Comparison of ENCODE assay signal across 10 mouse cellular contexts in the genomic region with DNA sequence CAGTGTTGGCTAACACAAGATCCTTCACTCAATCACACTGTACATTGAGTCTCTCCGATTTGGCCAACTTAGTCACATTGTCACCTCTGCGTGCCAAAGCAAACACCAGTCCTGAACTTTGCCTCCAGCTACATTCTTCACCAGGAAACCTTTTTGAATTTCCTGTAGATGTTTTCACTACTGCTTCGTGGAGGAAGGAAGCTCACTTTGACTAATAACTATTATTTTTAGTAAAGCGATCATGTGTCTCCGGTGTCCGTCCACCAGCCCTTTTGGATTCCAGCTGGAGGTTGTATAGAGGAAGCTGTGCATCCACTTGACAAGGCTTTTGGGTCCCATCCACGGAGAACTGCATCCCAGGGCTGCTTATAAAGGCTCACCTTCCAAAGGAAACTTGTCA.
DNase-seq lines count a peak whose midpoint lies in the region; ATAC-seq and TF ChIP-seq lines count a peak whose summit lies in the region.
"Had no signal": no experiment of that assay in that cellular context is flagged by ENCODE, and none has a peak within 500 bp of the region (broad histone marks: within the 10 kb centered on the region; RNA-seq: fewer than 3 reads in every experiment).

No protein-coding gene starts in this region.

- H3K4me3 ChIP-seq in heart, embryonic 10.5 days, result no peak overlapping the region
- no peak overlapping the region for H3K4me3 ChIP-seq in lung, postnatal 0 days (ENCODE audit: low read depth, low read length)
- H3K4me3 ChIP-seq in cerebellum, adult 2 months (replicated peaks; ENCODE audit: insufficient read depth, low read depth, low read length), result no peak overlapping the region
- H3K4me3 ChIP-seq in hindbrain, embryonic 11.5 days (ENCODE audit: low read depth, low read length), result no peak overlapping the region

- H3K9me3 ChIP-seq in heart, embryonic 10.5 days, result no peaks in the 10 kb centered on the region
- H3K9me3 ChIP-seq in lung, postnatal 0 days (ENCODE audit: low read length), result no peaks in the 10 kb centered on the region
- no peaks in the 10 kb centered on the region for H3K9me3 ChIP-seq in hindbrain, embryonic 11.5 days (ENCODE audit: control insufficient read depth, low read length)

- peak; percentile 28 for DNase-seq in adrenal gland, postnatal 36 days
- DNase-seq in heart, embryonic 10.5 days (ENCODE audit: low spot score), result peak; percentile 71
- DNase-seq in kidney, adult 8-10 months, result peak; percentile 60 to 75
- peak; percentile 61 for DNase-seq in lung, postnatal 0 days (ENCODE audit: low spot score)
- no peak for DNase-seq in cerebellum, adult 2 months
- DNase-seq in hindbrain, embryonic 11.5 days (ENCODE audit: low spot score), result no peak
- DNase-seq in right cerebral cortex, postnatal 10 days (ENCODE audit: low spot score in 2 of 2), result no peak
- DNase-seq: right cerebral cortex, adult 18-20 months; thymus, postnatal 4 days had no signal

- WGBS in heart, embryonic 10.5 days, result 60% methylated on average over 7 of the region's 7 CpGs
- 22% methylated on average over 7 of the region's 7 CpGs for WGBS in lung, postnatal 0 days
- 80% methylated on average over 7 of the region's 7 CpGs for WGBS in cerebellum, adult 2 months
- 61% methylated on average over 7 of the region's 7 CpGs for WGBS in hindbrain, embryonic 11.5 days

- TF ChIP-seq POLR2A in cerebellum, adult 2 months (IDR thresholded peaks at IDR 0.05; ENCODE audit: borderline replicate concordance, insufficient read depth, low read length), result no peak

- TF ChIP-seq CTCF in lung, postnatal 0 days (IDR thresholded peaks at IDR 0.05), result no peak
- TF ChIP-seq CTCF in cerebellum, adult 2 months (IDR thresholded peaks at IDR 0.05; ENCODE audit: borderline replicate concordance, insufficient read depth, low read depth, low read length), result no peak

- no peak overlapping the region for H3K4me2 ChIP-seq in lung, postnatal 0 days (replicated peaks; ENCODE audit: low read depth, low read length)
- no peak overlapping the region for H3K4me2 ChIP-seq in hindbrain, embryonic 11.5 days (replicated peaks; ENCODE audit: low read depth, low read length)
- H3K4me2 ChIP-seq: hindbrain, embryonic 14.5 days had no signal

- ATAC-seq in lung, postnatal 0 days, result peak; percentile 71
- ATAC-seq in hindbrain, embryonic 11.5 days (ENCODE audit: low FRiP score), result no peak

- peak; percentile 34; the same call in 1 of the 2 replicates for TF ChIP-seq EP300 in lung, postnatal 0 days (IDR thresholded peaks at IDR 0.05)

- no peaks in the 10 kb centered on the region for H3K36me3 ChIP-seq in heart, embryonic 10.5 days
- H3K36me3 ChIP-seq in lung, postnatal 0 days (ENCODE audit: insufficient read depth, low read length), result no peaks in the 10 kb centered on the region
- no peaks in the 10 kb centered on the region for H3K36me3 ChIP-seq in hindbrain, embryonic 11.5 days (ENCODE audit: control insufficient read depth, insufficient read depth, low read length)

- no peak overlapping the region for H3K27ac ChIP-seq in heart, embryonic 10.5 days
- H3K27ac ChIP-seq in lung, postnatal 0 days (ENCODE audit: low read length), result peak overlapping the region; percentile 26; the same call in 1 of the 2 replicates
- no peak overlapping the region for H3K27ac ChIP-seq in cerebellum, adult 2 months (ENCODE audit: insufficient read depth, low read length)
- H3K27ac ChIP-seq in hindbrain, embryonic 11.5 days (ENCODE audit: low read depth, low read length), result no peak overlapping the region
- H3K27ac ChIP-seq: hindbrain, embryonic 14.5 days had no signal

- no peaks in the 10 kb centered on the region for H3K27me3 ChIP-seq in heart, embryonic 10.5 days (ENCODE audit: insufficient read depth, poor library complexity, severe bottlenecking)
- H3K27me3 ChIP-seq in lung, postnatal 0 days (replicated peaks; ENCODE audit: insufficient read depth, low read length), result no peaks in the 10 kb centered on the region
- no peaks in the 10 kb centered on the region for H3K27me3 ChIP-seq in cerebellum, adult 2 months (ENCODE audit: control insufficient read depth, insufficient read depth, low read length)
- no peaks in the 10 kb centered on the region for H3K27me3 ChIP-seq in hindbrain, embryonic 11.5 days (ENCODE audit: control insufficient read depth, insufficient read depth, low read length)

- no peak overlapping the region for H3K9ac ChIP-seq in lung, postnatal 0 days (replicated peaks; ENCODE audit: low read depth)
- H3K9ac ChIP-seq in hindbrain, embryonic 11.5 days (ENCODE audit: low read depth, low read length), result no peak overlapping the region
- H3K9ac ChIP-seq: hindbrain, embryonic 14.5 days had no signal

- peaks cover 17% of the 10 kb centered on the region for H3K4me1 ChIP-seq in heart, embryonic 10.5 days
- no peaks in the 10 kb centered on the region; the same call in 1 of the 2 replicates for H3K4me1 ChIP-seq in lung, postnatal 0 days (ENCODE audit: insufficient read depth, low read depth, low read length)
- H3K4me1 ChIP-seq in cerebellum, adult 2 months (ENCODE audit: control insufficient read depth, insufficient read depth, low read length), result peaks cover 3% of the 10 kb centered on the region; the same call in 1 of the 2 replicates
- no peaks in the 10 kb centered on the region for H3K4me1 ChIP-seq in hindbrain, embryonic 11.5 days (replicated peaks; ENCODE audit: control insufficient read depth, insufficient read depth, low read length)

Comparison
In these comparisons a context has a peak if more than half of its experiments do, and no peak if none do; other contexts are left out.
1. DNase-seq: peak in adrenal gland, postnatal 36 days (2 of 2), heart, embryonic 10.5 days (single experiment), kidney, adult 8-10 months (2 of 2) and lung, postnatal 0 days (single experiment); none in cerebellum, adult 2 months (0 of 2), hindbrain, embryonic 11.5 days (single experiment) and right cerebral cortex, postnatal 10 days (0 of 2).